Mouse (Mus musculus): Measurements from ENCODE around the gene Ucn3.
"Not testable (repeated sequence)": the region's sequence is repeated elsewhere in the genome, so short reads cannot be mapped to it uniquely, and the experiment has no call there.

The Ucn3 gene

GRCm38 (mm10) chr13:3945249-3945648 is at the start of gene Ucn3:
Ucn3 (minus strand) TSS chr13:3945349.
- DNase-seq (ENCODE audit: extremely low spot score): no peak

- no peak for DNase-seq (ENCODE audit: extremely low spot score)
These were observed 46.9 kb upstream of the Ucn3 start for GRCm38 (mm10) chr13:3992081-3992480.

- no peak for DNase-seq (ENCODE audit: extremely low spot score)
These were observed 23.7 kb upstream of the Ucn3 start for GRCm38 (mm10) chr13:3968849-3969248.

GRCm38 (mm10) chr13:3951198-3951914 is 6.2 kb upstream of the Ucn3 start:
- DNase-seq (ENCODE audit: extremely low spot score): no peak

GRCm38 (mm10) chr13:3949477-3949876 is 4.3 kb upstream of the Ucn3 start:
- no peak for DNase-seq (ENCODE audit: extremely low spot score)

- DNase-seq (ENCODE audit: extremely low spot score): no peak
These were observed 2.1 kb upstream of the Ucn3 start for GRCm38 (mm10) chr13:3947267-3947666.

- no peak for DNase-seq (ENCODE audit: extremely low spot score)
These were observed 450 bp downstream of the Ucn3 start for GRCm38 (mm10) chr13:3944699-3945098.

- no peak for DNase-seq (ENCODE audit: extremely low spot score)
These were observed 19.1 kb downstream of the Ucn3 start for GRCm38 (mm10) chr13:3926046-3926445.

GRCm38 (mm10) chr13:3925632-3926031 is 19.5 kb downstream of the Ucn3 start:
- no peak for DNase-seq (ENCODE audit: extremely low spot score)

- DNase-seq (ENCODE audit: extremely low spot score): no peak
These were observed 20.7 kb downstream of the Ucn3 start for GRCm38 (mm10) chr13:3924483-3924882.

- peak; percentile 92 for DNase-seq (ENCODE audit: extremely low spot score)
These were observed 27.4 kb downstream of the Ucn3 start, which contains the start of the genes Net1 and Tubal3 for GRCm38 (mm10) chr13:3917571-3918311. Net1 (minus strand) TSS chr13:3918220. Tubal3 (plus strand) TSS chr13:3918274.

GRCm38 (mm10) chr13:3913504-3913903 is 31.6 kb downstream of the Ucn3 start:
- DNase-seq (ENCODE audit: extremely low spot score): no peak

- no peak for DNase-seq (ENCODE audit: extremely low spot score)
These were observed 34.8 kb downstream of the Ucn3 start for GRCm38 (mm10) chr13:3910356-3910755.

- DNase-seq (ENCODE audit: extremely low spot score): no peak
These were observed 36.9 kb downstream of the Ucn3 start for GRCm38 (mm10) chr13:3908262-3908661.

- DNase-seq (ENCODE audit: extremely low spot score): no peak
These were observed 37.9 kb downstream of the Ucn3 start for GRCm38 (mm10) chr13:3907151-3907696.

- DNase-seq (ENCODE audit: extremely low spot score): no peak
These were observed 45.8 kb downstream of the Ucn3 start for GRCm38 (mm10) chr13:3899301-3899700.

- not testable (repeated sequence) for DNase-seq (ENCODE audit: extremely low spot score)
These were observed 46.9 kb downstream of the Ucn3 start for GRCm38 (mm10) chr13:3898202-3898601.

GRCm38 (mm10) chr13:3896913-3897312 is 48.2 kb downstream of the Ucn3 start:
- DNase-seq (ENCODE audit: extremely low spot score): peak; percentile 72

GRCm38 (mm10) chr13:3896032-3896431 is 49.1 kb downstream of the Ucn3 start:
- no peak for DNase-seq (ENCODE audit: extremely low spot score)

- DNase-seq (ENCODE audit: extremely low spot score): no peak
These were observed 49.7 kb downstream of the Ucn3 start for GRCm38 (mm10) chr13:3895397-3895980.

GRCm38 (mm10) chr13:3894549-3894948 is 50.6 kb downstream of the Ucn3 start:
- no peak for DNase-seq (ENCODE audit: extremely low spot score)

- peak; percentile 90 for DNase-seq (ENCODE audit: extremely low spot score)
These were observed 51.9 kb downstream of the Ucn3 start for GRCm38 (mm10) chr13:3893126-3893734.

Measured in embryo, embryonic 9.5 days (tissue).